Mouse (Mus musculus): ENCODE results near the gene C1ql2.

C1ql2 gene

DNA sequence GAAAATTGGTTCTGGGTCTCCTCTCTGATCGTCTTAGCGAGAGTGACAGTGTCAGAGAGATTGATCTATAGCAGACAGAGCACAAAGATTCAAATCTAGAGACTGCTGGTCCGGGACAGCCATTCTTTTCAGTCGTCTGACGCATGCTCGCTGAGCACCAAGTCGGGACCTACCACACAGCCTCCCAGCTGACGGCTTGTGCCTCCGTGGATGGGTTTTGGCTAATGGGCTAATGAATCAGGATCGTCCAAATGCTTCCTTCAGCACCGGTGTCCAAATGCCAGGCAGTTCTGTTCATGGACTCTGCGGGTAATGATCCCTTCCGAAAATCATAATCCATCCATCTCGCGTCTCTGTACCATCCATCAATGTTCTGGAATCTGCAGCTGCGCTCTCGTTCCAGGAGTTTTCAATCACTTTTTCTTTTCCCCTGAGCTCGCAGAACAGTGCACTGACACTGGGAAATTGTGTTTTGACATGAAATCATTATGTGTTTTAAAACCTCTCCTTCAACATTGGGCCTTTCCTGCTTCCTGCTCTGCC is 44.7 kb downstream of the C1ql2 start:
- DNase-seq (ENCODE audit: low spot score in 2 of 2): no peak

DNA sequence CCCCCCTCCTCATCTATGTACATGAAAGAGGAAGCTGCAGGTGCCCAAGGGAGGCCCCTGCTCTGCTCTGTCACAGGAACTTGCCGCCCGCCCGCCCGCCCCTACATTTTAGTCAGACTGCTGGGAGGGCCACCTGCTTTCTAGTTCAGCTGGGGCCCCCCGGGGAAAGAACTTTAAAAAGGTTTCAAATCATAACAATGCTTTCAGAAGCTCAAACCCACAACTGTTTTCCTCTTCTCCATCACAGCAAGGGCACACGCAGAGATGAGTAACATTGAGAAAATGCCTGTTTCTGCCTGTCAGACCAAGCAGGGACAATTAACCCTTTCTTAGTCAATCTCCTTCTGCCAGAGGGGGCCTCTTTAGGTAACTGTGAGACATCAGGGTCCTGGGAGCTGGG is 49.4 kb downstream of the C1ql2 start:
- DNase-seq (ENCODE audit: low spot score in 2 of 2): no peak

DNA sequence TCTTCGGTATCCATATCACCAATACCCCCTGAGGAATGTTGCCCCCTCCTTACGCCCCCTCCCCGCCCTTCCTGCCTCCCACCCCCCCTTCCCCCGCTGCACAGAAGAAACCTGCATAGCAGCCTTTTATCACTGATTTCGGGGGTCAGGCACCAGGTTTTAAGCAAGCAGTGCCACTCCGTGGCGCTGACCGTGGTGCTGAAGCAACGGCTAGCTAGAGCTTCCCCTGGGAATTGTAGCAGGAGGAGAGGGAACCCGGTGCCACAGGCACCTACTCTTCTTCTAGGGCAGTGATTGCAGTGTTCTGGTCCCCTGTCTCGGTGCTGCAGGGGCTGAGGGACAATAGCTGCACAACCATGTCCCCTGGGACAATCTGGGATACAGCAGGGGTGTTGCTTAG is 50.0 kb downstream of the C1ql2 start:
- DNase-seq (ENCODE audit: low spot score in 2 of 2): no peak

Measured in cerebellum, postnatal 4 days (tissue).